Mouse (Mus musculus): ENCODE results near the gene Rtraf. TPM values are rescaled to one million over a fixed set of nuclear protein-coding genes. Genes with fewer than 3 reads are reported as not detected.

The Rtraf gene
- polyA plus RNA-seq, 1 experiment from 2014 or later = 265 TPM

DNA sequence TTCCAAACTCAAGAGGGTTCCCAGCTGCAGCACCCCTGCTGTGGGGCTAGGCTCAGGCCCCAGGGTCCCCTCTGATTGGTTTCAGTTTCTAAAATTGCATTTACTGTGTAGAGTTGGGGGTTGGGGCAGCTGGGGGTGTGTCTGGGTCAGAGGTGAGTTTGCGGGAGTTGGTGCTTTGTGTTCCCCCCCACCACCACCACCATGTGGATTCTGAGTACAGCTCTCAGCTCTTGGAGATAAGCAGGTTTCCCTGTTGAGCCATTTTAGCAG lies 57.3 kb downstream of the Rtraf start:
- 0 out of 2 replicates have a peak, but pooled peaks cover 5% of the 10 kb centered on the region for H3K36me3 ChIP-seq (ENCODE audit: poor library complexity, severe bottlenecking)
- no peaks in the 10 kb centered on the region; the same call in 1 of the 2 replicates for H3K27me3 ChIP-seq
- H3K4me2 ChIP-seq = no peak overlapping the region
- peaks cover 32% of the 10 kb centered on the region for H3K4me1 ChIP-seq
- no peak overlapping the region for H3K27ac ChIP-seq
- 12% methylated on average over 1 of the region's 1 CpGs for WGBS
- no peak overlapping the region for H3K4me3 ChIP-seq
- no peaks in the 10 kb centered on the region for H3K9me3 ChIP-seq (replicated peaks)
- no peak for ATAC-seq
- H3K9ac ChIP-seq = no peak overlapping the region

DNA sequence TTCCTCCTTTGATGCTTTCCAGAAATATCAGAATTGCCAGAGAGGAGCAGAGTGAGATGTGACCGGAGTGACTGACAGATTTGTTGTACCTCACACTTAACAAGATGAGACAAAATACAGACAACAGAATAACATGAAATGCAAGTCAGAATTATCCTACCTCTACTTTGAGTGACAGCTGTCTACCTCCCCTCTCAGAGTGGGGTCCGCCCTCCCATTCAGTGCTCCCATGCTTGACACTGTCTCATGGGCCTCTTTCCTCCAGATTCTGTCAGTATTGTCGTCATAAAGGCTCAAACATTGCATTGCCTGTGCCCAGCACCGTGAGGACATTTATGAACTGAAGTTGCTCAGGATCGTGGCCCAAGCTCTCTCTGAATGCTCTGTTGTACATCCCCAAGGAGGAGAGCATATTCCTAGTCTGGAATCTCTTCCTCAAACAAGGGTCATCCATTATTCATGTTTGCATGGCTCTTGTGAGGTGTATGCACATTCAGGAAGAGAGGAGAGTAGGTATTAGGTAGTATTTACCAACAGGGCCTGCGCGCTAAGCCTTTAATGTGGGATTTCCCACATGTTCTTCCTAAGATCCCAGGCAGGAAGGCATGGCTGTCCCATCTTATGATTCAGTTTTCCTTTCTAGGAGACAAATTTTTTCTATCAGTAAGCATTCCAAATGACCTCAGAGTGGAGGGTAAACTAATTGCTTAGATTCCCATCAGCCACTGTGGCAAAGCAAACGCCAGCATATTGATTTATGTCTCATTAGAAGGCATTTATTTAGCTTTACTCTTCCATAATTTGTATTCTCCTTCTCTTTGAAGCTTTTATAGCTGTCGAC lies 57.9 kb downstream of the Rtraf start:
- Histone ChIP-seq H3K9me3 (replicated peaks) (no peaks in the 10 kb centered on the region), H3K27me3 (no peaks in the 10 kb centered on the region; the same call in 1 of the 2 replicates), H3K4me1 (peaks cover 33% of the 10 kb centered on the region), H3K4me3 (no peak overlapping the region), H3K9ac (no peak overlapping the region), H3K4me2 (no peak overlapping the region), H3K27ac (no peak overlapping the region), H3K36me3 (ENCODE audit: poor library complexity, severe bottlenecking) (0 out of 2 replicates have a peak, but pooled peaks cover 5% of the 10 kb centered on the region)
- 63% methylated on average over 9 of the region's 9 CpGs for WGBS
- ATAC-seq = no peak

DNA sequence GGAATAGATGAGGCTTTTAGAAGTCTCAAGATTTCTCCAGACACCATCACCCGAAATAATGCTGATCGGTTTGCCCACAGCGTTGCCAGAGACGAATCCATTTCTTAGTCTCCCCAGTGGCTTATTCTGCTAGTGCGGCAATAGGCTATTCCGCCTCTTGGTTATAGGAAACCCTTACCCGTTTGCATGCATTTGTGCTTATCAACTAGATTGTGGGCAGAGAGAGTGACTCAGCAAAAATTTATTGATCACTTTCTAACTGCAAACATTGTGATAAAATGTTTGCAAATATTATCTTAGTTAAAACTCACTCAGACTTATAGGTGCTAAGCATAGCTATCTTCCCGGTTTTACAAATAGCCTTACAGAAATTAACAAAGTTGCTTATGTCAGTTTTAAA lies 59.3 kb downstream of the Rtraf start:
- Histone ChIP-seq H3K4me1 (peaks cover 25% of the 10 kb centered on the region), H3K4me2 (no peak overlapping the region), H3K9me3 (replicated peaks) (no peaks in the 10 kb centered on the region), H3K27ac (no peak overlapping the region), H3K9ac (no peak overlapping the region), H3K36me3 (ENCODE audit: poor library complexity, severe bottlenecking) (0 out of 2 replicates have a peak, but pooled peaks cover 5% of the 10 kb centered on the region), H3K27me3 (no peaks in the 10 kb centered on the region; the same call in 1 of the 2 replicates), H3K4me3 (no peak overlapping the region)
- no peak for ATAC-seq
- 85% methylated on average over 8 of the region's 8 CpGs for WGBS

DNA sequence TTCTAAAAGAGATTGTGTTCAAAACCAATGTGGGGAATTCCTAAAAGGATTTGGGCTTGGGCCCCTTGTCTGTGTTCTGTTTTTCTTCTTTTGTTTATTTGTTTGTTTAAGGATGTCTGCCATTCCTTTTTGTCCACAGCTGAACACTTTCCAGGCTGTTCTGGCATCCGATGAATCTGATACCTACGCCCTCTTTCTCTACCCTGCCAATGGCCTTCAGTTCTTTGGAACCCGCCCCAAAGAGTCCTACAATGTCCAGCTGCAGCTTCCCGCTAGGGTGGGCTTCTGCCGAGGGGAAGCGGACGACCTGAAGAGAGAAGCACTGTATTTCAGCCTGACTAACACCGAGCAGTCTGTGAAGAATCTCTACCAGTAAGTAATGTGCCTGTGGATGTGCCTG lies 60.1 kb downstream of the Rtraf start:
- Histone ChIP-seq H3K27ac (no peak overlapping the region), H3K4me2 (no peak overlapping the region), H3K9ac (no peak overlapping the region), H3K4me3 (no peak overlapping the region), H3K4me1 (peaks cover 25% of the 10 kb centered on the region), H3K27me3 (no peaks in the 10 kb centered on the region; the same call in 1 of the 2 replicates), H3K9me3 (replicated peaks) (no peaks in the 10 kb centered on the region), H3K36me3 (ENCODE audit: poor library complexity, severe bottlenecking) (0 out of 2 replicates have a peak, but pooled peaks cover 4% of the 10 kb centered on the region)
- no peak for ATAC-seq
- WGBS = 50% methylated on average over 8 of the region's 8 CpGs

DNA sequence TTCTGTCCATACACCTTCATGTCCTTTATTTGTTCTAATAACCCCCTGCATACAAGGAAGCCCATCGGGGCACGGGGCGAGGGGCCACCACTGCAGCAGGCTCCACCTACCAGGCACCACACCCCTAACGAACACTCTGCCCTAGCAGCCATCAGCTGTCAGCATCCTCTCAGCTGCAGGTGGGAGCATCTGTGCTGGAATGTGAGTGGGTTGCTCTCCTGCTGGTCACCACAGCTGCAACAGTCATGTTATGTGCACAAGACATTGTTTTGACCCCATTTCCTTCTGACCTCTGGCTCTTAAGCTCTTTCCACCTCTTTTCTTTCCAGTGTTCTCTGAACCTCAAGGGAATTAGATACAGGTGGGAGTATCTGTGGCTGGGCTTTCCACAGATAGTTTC lies 61.6 kb downstream of the Rtraf start:
- no peak overlapping the region for H3K4me2 ChIP-seq
- H3K27me3 ChIP-seq = no peaks in the 10 kb centered on the region; the same call in 1 of the 2 replicates
- H3K9me3 ChIP-seq (replicated peaks) = no peaks in the 10 kb centered on the region
- WGBS = 64% methylated on average over 4 of the region's 4 CpGs
- no peak overlapping the region for H3K9ac ChIP-seq
- no peak overlapping the region for H3K4me3 ChIP-seq
- H3K4me1 ChIP-seq = peaks cover 25% of the 10 kb centered on the region
- H3K36me3 ChIP-seq (ENCODE audit: poor library complexity, severe bottlenecking) = no peaks in the 10 kb centered on the region
- no peak for ATAC-seq
- H3K27ac ChIP-seq = no peak overlapping the region

Other genes starting within 250 kb of the Rtraf start
- gene Gm2237, start 238.7 kb downstream of the Rtraf start, polyA plus RNA-seq (2015; fragmentation: Nextera tagmentation; extraction: Ambion mirVana) = 3.8 and 4.0 TPM in 2 replicates
- not detected in 2 replicates for gene Gm5458, start 221.2 kb downstream of the Rtraf start, polyA plus RNA-seq (2015; fragmentation: Nextera tagmentation; extraction: Ambion mirVana)
- gene Nid2, start 72.6 kb downstream of the Rtraf start, polyA plus RNA-seq (2015; fragmentation: Nextera tagmentation; extraction: Ambion mirVana) = 22.7 and 27.1 TPM in 2 replicates
- gene Gng2, start 153.8 kb upstream of the Rtraf start, polyA plus RNA-seq (2015; fragmentation: Nextera tagmentation; extraction: Ambion mirVana) = 304 and 326 TPM in 2 replicates

Measured in forebrain, embryonic 13.5 days (tissue).